Mouse (Mus musculus) neutrophil, adult 59 days (primary cell): Measurements from ENCODE around the gene Hesx1. TPM values are rescaled to one million over a fixed set of nuclear protein-coding genes. Genes with fewer than 3 reads are reported as not detected.

Experiments used
- total RNA-seq, 2 experiments: library from RNA; stranded (reverse); gene quantifications; 1 replicate in 1 of 2; 2 replicates in 1 of 2; pipeline ENCODE4 v1.2.4; 2023

The Hesx1 gene
- total RNA-seq = not detected

DNA sequence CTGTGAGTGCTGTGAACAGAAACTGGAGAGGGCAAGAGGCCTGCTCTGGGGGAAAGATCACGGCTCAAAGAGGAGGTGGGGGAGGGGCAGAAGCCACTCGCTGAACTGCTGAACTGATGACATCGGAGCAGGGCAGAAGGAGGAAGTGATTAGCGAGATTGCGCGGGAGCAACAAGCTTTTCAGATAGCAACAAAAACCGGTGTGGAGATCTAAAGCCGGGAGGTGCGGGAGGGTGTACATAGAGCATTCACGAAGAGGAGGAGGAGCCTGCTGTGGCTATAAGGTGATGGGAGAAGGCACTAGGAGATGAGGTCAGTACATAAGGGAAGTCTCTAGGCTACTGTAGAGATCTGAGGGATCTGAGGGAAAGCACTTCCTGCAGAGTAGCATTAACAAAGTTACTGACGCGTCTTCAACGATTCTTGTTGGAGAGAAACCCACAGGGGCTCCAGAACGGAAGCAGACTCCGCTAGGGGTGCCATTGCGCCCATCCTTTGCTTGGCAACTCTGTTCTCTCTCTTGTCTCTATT, at the start of gene Hesx1:
Gene Hesx1, plus strand, starts transcription at position 206 of the 531 bp plus-strand sequence.

DNA sequence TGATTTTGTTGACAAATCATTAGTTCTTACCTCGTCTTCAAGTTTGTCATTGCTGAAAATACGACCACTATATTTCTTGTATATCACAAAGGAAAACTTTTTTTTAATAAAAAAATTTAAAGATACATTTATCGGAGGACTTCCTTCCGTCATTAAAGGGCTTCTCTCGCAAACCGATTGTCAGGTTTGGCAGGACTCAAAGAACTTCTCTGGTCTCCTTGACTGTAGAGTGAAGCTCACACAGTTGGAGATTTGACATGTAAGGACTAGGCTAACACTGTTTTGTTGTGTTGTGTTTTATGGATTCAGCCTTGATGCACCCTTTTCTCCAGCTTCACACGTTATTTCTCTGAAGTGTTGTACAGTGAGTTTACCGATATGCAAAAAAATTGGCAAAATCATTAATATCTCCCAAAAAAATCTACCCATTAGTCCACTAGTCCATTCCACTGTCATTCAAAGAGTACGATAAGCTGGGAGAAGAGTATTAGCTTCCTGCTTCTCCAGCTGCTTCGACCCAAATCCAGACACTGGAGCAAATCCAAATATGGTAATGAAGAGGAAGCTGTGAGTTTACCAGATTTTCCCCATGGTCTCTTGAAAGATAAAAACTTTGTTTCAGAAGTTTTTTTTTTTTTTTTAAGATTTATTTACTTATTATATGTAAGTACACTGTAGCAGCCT, 23.0 kb upstream of the Hesx1 start, which contains the start of gene Appl1:
Gene Appl1, minus strand, starts transcription at position 127 of the 684 bp plus-strand sequence.

GRCm38 (mm10) chr14:27038783-27039182, 44.6 kb downstream of the Hesx1 start, which contains the start of gene Il17rd:
TSS of gene Il17rd (plus strand) at chr14:27038941.

Other genes starting within 250 kb of the Hesx1 start
- not detected for gene Asb14, start 99.9 kb upstream of the Hesx1 start, total RNA-seq
- 10 to 100 TPM; 15.8 to 19.5 TPM for gene Appl1, start 23.2 kb upstream of the Hesx1 start, total RNA-seq
- under 1 TPM; 0.07 to 0.20 TPM for gene Il17rd, start 44.5 kb downstream of the Hesx1 start, total RNA-seq
- 100 to 1,000 TPM; 104 to 113 TPM for gene Arhgef3, start 120.5 kb downstream of the Hesx1 start, total RNA-seq